Mouse (Mus musculus) heart, postnatal 0 days (tissue): Measurements from ENCODE around the gene Ica1.

Experiments
- CTCF ChIP-seq: IDR thresholded peaks from 2 replicates; pipeline ENCODE4 v1.5.1; 2016; ENCODE audit warnings: antibody characterized with exemption, control low read depth, low read depth
- EP300 ChIP-seq: IDR thresholded peaks from 2 replicates; pipeline ENCODE4 v1.6.1; 2016; ENCODE audit warnings: antibody characterized with exemption, low read depth

DNA sequence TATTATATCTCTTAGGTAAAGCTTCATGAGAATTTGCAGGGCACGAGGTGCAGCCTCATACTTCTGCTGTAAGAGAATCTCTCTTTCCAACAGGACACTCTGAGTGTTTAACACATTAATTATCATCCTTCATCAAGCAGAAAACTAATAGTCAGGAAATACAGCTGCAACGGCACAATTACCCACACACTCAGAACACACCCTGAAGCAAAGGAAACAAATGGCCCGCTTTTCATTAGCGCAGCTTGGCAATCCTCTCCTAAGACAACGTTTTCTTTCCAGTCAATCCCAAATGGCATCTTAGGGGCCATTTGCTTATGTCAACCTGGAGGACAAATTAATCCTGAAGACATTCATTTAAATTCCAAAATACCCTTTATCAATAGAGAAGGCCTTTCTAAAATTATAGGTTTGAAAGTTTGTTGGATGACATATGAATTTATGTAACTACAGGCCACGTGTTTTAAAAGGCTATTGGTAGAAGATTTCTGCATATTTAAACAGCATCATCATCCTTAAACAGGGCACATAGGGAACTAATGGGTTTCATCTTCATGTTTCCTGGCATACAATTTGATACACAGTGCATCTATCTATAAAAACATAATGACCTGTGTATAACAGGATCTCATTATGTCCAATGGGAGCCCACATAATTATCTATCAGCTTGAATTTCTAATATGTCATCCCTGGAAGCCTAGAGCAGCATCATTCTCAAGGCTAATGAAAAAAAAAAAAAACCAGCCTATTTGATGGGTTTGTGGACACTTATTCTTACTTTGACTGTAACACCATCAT is 110.1 kb downstream of the Ica1 start:
- no peak for TF ChIP-seq CTCF
- no peak for TF ChIP-seq EP300
